Mouse (Mus musculus) effector memory CD4-positive, alpha-beta T cell, adult 5 months (primary cell): ENCODE results near the gene Chst3. TPM values are rescaled to one million over a fixed set of nuclear protein-coding genes. Genes with fewer than 3 reads are reported as not detected.

ENCODE experiments used
- polyA plus RNA-seq: library from polyadenylated mRNA; unstranded; fragments of 100-300 nt; shearing (Covaris generic); gene quantifications from one replicate; pipeline ENCODE4 v1.2.1, GENCODE M21; 2017

Gene Chst3
- not detected for polyA plus RNA-seq

DNA sequence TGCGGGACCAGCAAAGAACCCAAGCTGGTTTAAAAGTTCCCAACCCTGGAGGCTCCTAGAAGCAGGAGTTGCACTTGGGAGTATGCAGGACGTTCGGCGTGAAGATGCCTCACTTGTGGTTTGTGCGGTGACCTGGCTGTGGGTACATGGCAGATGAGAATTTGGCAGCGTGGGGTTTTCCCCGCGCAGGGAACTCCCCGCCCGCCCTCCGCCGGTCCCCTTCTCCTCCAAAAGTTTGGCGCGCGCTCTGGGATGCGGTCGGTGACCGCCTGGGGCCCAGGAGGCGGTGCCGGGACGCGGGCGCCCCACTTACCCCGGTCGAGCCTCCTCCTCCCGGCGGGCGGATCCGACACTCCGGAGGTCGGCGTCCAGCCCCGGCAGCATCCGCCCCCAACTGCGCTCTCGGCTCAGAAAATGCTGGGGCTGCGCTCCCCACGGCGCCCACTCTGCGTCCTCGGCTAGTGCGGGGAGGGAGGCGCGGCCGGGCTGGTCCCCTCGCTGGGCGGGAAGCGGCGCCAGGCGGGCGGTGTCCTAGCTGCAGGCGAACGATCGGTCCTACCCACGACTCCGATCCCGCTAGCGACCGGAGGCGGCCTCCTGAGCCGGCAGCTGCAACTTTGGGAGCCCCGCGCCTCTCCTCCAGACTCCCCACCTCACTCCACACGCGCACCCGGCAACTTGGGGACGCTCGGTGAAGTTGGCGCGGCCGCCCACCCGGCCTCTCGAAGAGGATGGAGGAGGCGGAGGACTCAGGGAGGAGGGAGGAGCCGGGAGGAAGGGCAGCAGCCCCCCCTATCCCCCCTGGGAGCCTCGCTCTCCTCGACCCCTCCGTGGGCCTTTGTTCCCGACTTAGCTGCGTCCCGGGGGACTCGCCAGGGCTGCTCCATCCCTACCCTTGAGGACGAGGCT is at the start of gene Chst3:
Gene Chst3, minus strand, starts transcription at position 670 of the 909 bp plus-strand sequence.

Other genes with a start within 250 kb of the Chst3 start
- gene Ascc1, start 216.5 kb downstream of the Chst3 start, polyA plus RNA-seq, result 35.8 TPM
- 52.9 TPM for gene Anapc16, start 216.1 kb downstream of the Chst3 start, polyA plus RNA-seq
- 3.8 TPM for gene Spock2, start 113.0 kb downstream of the Chst3 start, polyA plus RNA-seq
- 311 TPM for gene Psap, start 58.4 kb upstream of the Chst3 start, polyA plus RNA-seq
- gene Vsir, start 127.6 kb upstream of the Chst3 start, polyA plus RNA-seq, result 198 TPM
- 0.77 TPM for gene Gm17455, start 180.5 kb upstream of the Chst3 start, polyA plus RNA-seq